1 mouse cellular context compared by ENCODE assay signal in genomic region chr5:30869405-30870130, GRCm38 (mm10).
TF ChIP-seq lines count a peak whose summit lies in the region.

No protein-coding gene starts in this region.

TF ChIP-seq in MEL, 35 proteins besides CTCF, POLR2A, EP300 and RAD21 (continued from another document):
- TF ChIP-seq GATA1 (IDR thresholded peaks at IDR 0.05; ENCODE audit: low read depth, low read length) = no peak
- no peak for TF ChIP-seq JUND (IDR thresholded peaks at IDR 0.05; ENCODE audit: low read depth, low read length)
- no peak for TF ChIP-seq MAFK (IDR thresholded peaks at IDR 0.05; ENCODE audit: borderline replicate concordance, low read depth, low read length)
- no peak for TF ChIP-seq ZKSCAN1 (IDR thresholded peaks at IDR 0.05; ENCODE audit: low read depth, low read length)
- TF ChIP-seq MAX (IDR thresholded peaks at IDR 0.05; ENCODE audit: low read length) = no peak; the same call in 1 of the 2 replicates
- no peak for TF ChIP-seq MEF2A (IDR thresholded peaks at IDR 0.05; ENCODE audit: extremely low read depth, insufficient replicate concordance, low read depth, low read length, poor library complexity, severe bottlenecking)
- peak; percentile 74; the same call in 1 of the 2 replicates for TF ChIP-seq E2F4 (IDR thresholded peaks at IDR 0.05; ENCODE audit: borderline replicate concordance, low read depth, low read length)
- no peak for TF ChIP-seq UBTF (IDR thresholded peaks at IDR 0.05; ENCODE audit: borderline replicate concordance, insufficient read depth, low read depth, low read length)
- no peak for TF ChIP-seq USF1 (IDR thresholded peaks at IDR 0.05; ENCODE audit: low read depth, low read length)
- TF ChIP-seq HCFC1 (IDR thresholded peaks at IDR 0.05; ENCODE audit: low read depth, low read length) = peak; percentile 98
- peak; percentile 88 for TF ChIP-seq NELFE (IDR thresholded peaks at IDR 0.05; ENCODE audit: low read depth, low read length)
- peak; percentile 51; the same call in 1 of the 2 replicates for TF ChIP-seq NRF1 (IDR thresholded peaks at IDR 0.05; ENCODE audit: insufficient read depth, low read depth, low read length, poor library complexity, severe bottlenecking)
- no peak for TF ChIP-seq POLR2AphosphoS5 (IDR thresholded peaks at IDR 0.05; ENCODE audit: borderline replicate concordance, low read depth, low read length)
- 0 out of 2 replicates have a peak, but pooled peaks have one; percentile 77 for TF ChIP-seq MAZ (IDR thresholded peaks at IDR 0.05; ENCODE audit: low read depth, low read length)
- TF ChIP-seq SIN3A (IDR thresholded peaks at IDR 0.05; ENCODE audit: low read length) = peak; percentile 78
- peak; percentile 84 for TF ChIP-seq TCF12 (IDR thresholded peaks at IDR 0.05; ENCODE audit: low read depth, low read length)
- no peak for TF ChIP-seq MYC (IDR thresholded peaks at IDR 0.05; ENCODE audit: low read depth, low read length)
- TF ChIP-seq ELF1 (IDR thresholded peaks at IDR 0.05; ENCODE audit: low read depth, low read length) = peak; percentile 56; the same call in 1 of the 2 replicates
- TF ChIP-seq TBP (IDR thresholded peaks at IDR 0.05; ENCODE audit: low read depth, low read length) = peak; percentile 59; the same call in 1 of the 2 replicates
- TF ChIP-seq RCOR1 (IDR thresholded peaks at IDR 0.05; ENCODE audit: low read depth, low read length) = no peak
- no peak for TF ChIP-seq BHLHE40 (IDR thresholded peaks at IDR 0.05; ENCODE audit: borderline replicate concordance, low read depth, low read length)
- TF ChIP-seq ZMIZ1 (IDR thresholded peaks at IDR 0.05; ENCODE audit: low read depth, low read length) = peak; percentile 74
- TF ChIP-seq ZNF384 (IDR thresholded peaks at IDR 0.05; ENCODE audit: low read depth, low read length) = no peak
- TF ChIP-seq KAT2A (conservative IDR thresholded peaks at IDR 0.05; ENCODE audit: low read depth, low read length) = peak; percentile 89; the same call in 1 of the 2 replicates
- no peak for TF ChIP-seq GABPA (IDR thresholded peaks at IDR 0.05; ENCODE audit: low read depth, low read length)
- no peak for TF ChIP-seq MYB (IDR thresholded peaks at IDR 0.05; ENCODE audit: low read depth, low read length)
- peak; percentile 26; the same call in 1 of the 2 replicates for TF ChIP-seq ETS1 (IDR thresholded peaks at IDR 0.05; ENCODE audit: low read depth, low read length)
- peak; percentile 92 for TF ChIP-seq MXI1 (IDR thresholded peaks at IDR 0.05; ENCODE audit: low read depth, low read length)
- no peak for TF ChIP-seq CHD2 (IDR thresholded peaks at IDR 0.05; ENCODE audit: low read length)
TF ChIP-seq in MEL: peak in this region for 14.
